Mouse (Mus musculus): ENCODE data around the gene Gabpb1.
"Not testable (repeated sequence)": the region's sequence is repeated elsewhere in the genome, so short reads cannot be mapped to it uniquely, and the experiment has no call there.

Gabpb1 gene

GRCm38 (mm10) chr2:126640298-126640697 lies 35.8 kb downstream of the Gabpb1 start:
- DNase-seq: peak in 1 of 2 experiments; percentile 18

GRCm38 (mm10) chr2:126635939-126636823 lies 40.0 kb downstream of the Gabpb1 start:
- no peak for DNase-seq

- no peak for DNase-seq
Observed at GRCm38 (mm10) chr2:126633165-126633564, 43.0 kb downstream of the Gabpb1 start.

GRCm38 (mm10) chr2:126628455-126628995 lies 47.6 kb downstream of the Gabpb1 start:
- DNase-seq: no peak

- peak; percentile 76 to 79 for DNase-seq
Observed at GRCm38 (mm10) chr2:126623138-126623537, 53.0 kb downstream of the Gabpb1 start.

- DNase-seq: no peak
Observed at GRCm38 (mm10) chr2:126622455-126622854, 53.7 kb downstream of the Gabpb1 start.

GRCm38 (mm10) chr2:126619249-126619704 lies 56.9 kb downstream of the Gabpb1 start, which contains the start of gene Hdc:
Gene Hdc, minus strand, starts transcription at chr2:126619299.
- DNase-seq: no peak

GRCm38 (mm10) chr2:126618470-126619179 lies 57.5 kb downstream of the Gabpb1 start:
- peak in 1 of 2 experiments; percentile 18 for DNase-seq

- DNase-seq: no peak
Observed at GRCm38 (mm10) chr2:126615355-126615754, 60.8 kb downstream of the Gabpb1 start.

- DNase-seq: not testable (repeated sequence)
Observed at GRCm38 (mm10) chr2:126609600-126609999, 66.5 kb downstream of the Gabpb1 start.

GRCm38 (mm10) chr2:126607553-126608203 lies 68.5 kb downstream of the Gabpb1 start:
- DNase-seq: no peak

GRCm38 (mm10) chr2:126606688-126607062 lies 69.5 kb downstream of the Gabpb1 start:
- DNase-seq: no peak

- DNase-seq: no peak
Observed at GRCm38 (mm10) chr2:126606061-126606687, 70.0 kb downstream of the Gabpb1 start.

- no peak for DNase-seq
Observed at GRCm38 (mm10) chr2:126601918-126602600, 74.1 kb downstream of the Gabpb1 start.

- no peak for DNase-seq
Observed at GRCm38 (mm10) chr2:126600533-126600932, 75.6 kb downstream of the Gabpb1 start.

- DNase-seq: peak; percentile 24 to 29
Observed at GRCm38 (mm10) chr2:126599005-126599404, 77.1 kb downstream of the Gabpb1 start.

- no peak for DNase-seq
Observed at GRCm38 (mm10) chr2:126598359-126598758, 77.8 kb downstream of the Gabpb1 start.

- no peak for DNase-seq
Observed at GRCm38 (mm10) chr2:126597279-126598241, 78.6 kb downstream of the Gabpb1 start.

- no peak for DNase-seq
Observed at GRCm38 (mm10) chr2:126596347-126597072, 79.6 kb downstream of the Gabpb1 start.
